Mouse (Mus musculus) ES-Bruce4 (cell line): ENCODE measurements around the gene Sirt6.

Experiments used
- CTCF ChIP-seq: IDR thresholded peaks from one replicate; pipeline ENCODE4 v1.8.1; 2011; ENCODE audit warnings: low read depth, low read length
- POLR2A ChIP-seq: IDR thresholded peaks from one replicate; pipeline ENCODE4 v1.8.1; 2011; ENCODE audit warnings: low read length; ENCODE audit not compliant: insufficient read depth

- TF ChIP-seq POLR2A (no peak), CTCF (no peak)
Measured at GRCm38 (mm10) chr10:81604019-81604967, 23.3 kb downstream of the Sirt6 start.
